Mouse (Mus musculus): Measurements from ENCODE around the gene Dffa.
"Not testable (repeated sequence)": the region's sequence is repeated elsewhere in the genome, so short reads cannot be mapped to it uniquely, and the experiment has no call there.

Gene Dffa

DNA sequence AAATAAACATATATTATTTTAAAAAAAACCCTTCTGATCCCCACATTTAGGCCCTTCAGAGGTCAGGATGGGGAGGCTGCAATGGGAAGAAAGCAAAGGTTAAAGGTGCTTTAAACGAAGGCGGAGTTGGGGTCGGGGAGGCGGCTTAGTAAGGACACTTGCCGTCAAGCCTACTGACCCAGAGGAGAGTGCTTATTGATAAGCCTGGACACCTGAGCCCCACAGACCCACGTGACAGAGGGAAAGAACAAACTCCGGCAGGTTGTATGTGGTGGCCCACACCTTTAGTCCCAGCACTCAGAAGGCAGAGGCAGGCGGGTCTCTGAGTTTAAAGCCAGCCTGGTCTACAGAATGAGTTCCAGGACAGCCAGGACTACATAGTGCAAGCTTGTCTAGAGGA, 23.8 kb upstream of the Dffa start:
- Histone ChIP-seq H3K36me3 (ENCODE audit: insufficient read depth, low read length) (peaks cover 17% of the 10 kb centered on the region), H3K4me3 (replicated peaks; ENCODE audit: low read length) (no peak overlapping the region), H3K9me3 (ENCODE audit: low read length) (no peaks in the 10 kb centered on the region), H3K27me3 (ENCODE audit: insufficient read depth, low read length) (no peaks in the 10 kb centered on the region), H3K4me1 (replicated peaks; ENCODE audit: low read depth, low read length) (peaks cover 78% of the 10 kb centered on the region)
- TF ChIP-seq NANOG (IDR thresholded peaks at IDR 0.05; ENCODE audit: borderline replicate concordance, low read length) (no peak), CTCF (conservative IDR thresholded peaks at IDR 0.05; ENCODE audit: low read length) (no peak), POU5F1 (IDR thresholded peaks at IDR 0.05; ENCODE audit: borderline replicate concordance, low read length) (no peak)

DNA sequence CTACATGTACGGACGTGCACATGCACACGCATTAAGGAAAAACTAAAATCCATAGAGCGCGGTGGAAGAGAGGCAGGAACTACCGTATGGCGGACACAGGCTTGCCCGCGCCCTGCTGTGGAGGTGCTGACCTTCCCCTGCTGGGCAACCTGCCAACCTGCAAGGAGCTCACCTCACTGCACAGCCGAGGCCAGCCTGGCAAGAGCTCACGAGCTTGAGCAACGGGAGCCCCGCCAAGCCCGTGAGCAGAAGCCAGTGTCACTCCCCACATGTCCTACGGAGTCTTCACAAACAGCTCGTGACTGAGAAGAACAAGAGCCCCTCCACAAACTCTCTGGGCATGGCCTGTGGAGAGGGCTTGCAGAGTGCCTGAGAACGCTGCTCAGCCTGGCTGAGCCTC, 22.4 kb upstream of the Dffa start:
- H3K9me3 ChIP-seq (ENCODE audit: low read length) = no peaks in the 10 kb centered on the region
- H3K4me3 ChIP-seq (replicated peaks; ENCODE audit: low read length) = peak overlapping the region; percentile 50
- H3K4me1 ChIP-seq (replicated peaks; ENCODE audit: low read depth, low read length) = peaks cover 73% of the 10 kb centered on the region
- H3K27me3 ChIP-seq (ENCODE audit: insufficient read depth, low read length) = no peaks in the 10 kb centered on the region
- H3K36me3 ChIP-seq (ENCODE audit: insufficient read depth, low read length) = peaks cover 9% of the 10 kb centered on the region; the same call in 1 of the 2 replicates
- TF ChIP-seq NANOG (IDR thresholded peaks at IDR 0.05; ENCODE audit: borderline replicate concordance, low read length) (no peak), CTCF (conservative IDR thresholded peaks at IDR 0.05; ENCODE audit: low read length) (no peak), POU5F1 (IDR thresholded peaks at IDR 0.05; ENCODE audit: borderline replicate concordance, low read length) (no peak)

- Histone ChIP-seq H3K27me3 (ENCODE audit: insufficient read depth, low read length) (no peaks in the 10 kb centered on the region), H3K36me3 (ENCODE audit: insufficient read depth, low read length) (peaks cover 7% of the 10 kb centered on the region; the same call in 1 of the 2 replicates)
These were observed 18.6 kb upstream of the Dffa start for GRCm38 (mm10) chr4:149085381-149085780.

DNA sequence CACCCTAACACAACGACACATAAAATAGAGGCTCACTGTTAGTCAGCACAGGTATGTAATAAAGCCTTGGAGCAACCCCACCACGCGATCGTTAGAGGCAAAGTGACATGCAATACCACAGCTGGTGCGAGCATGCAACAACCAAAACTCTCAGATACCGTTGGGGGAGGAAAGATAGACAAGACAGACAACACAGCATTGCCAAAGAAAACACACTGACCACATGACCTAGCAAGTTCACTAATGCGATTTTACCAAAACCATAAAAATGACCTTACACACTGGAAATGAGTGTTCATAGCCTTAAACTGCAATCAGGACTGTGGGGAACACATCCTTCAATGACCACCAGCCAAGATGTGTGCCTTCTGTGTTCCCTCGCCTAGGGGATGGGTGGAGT, 12.6 kb upstream of the Dffa start:
- H3K36me3 ChIP-seq (ENCODE audit: insufficient read depth, low read length) = peaks cover 16% of the 10 kb centered on the region
- no peak overlapping the region for H3K4me3 ChIP-seq (replicated peaks; ENCODE audit: low read length)
- H3K27me3 ChIP-seq (ENCODE audit: insufficient read depth, low read length) = no peaks in the 10 kb centered on the region
- H3K4me1 ChIP-seq (replicated peaks; ENCODE audit: low read depth, low read length) = peaks cover 16% of the 10 kb centered on the region
- no peaks in the 10 kb centered on the region for H3K9me3 ChIP-seq (ENCODE audit: low read length)
- TF ChIP-seq NANOG (IDR thresholded peaks at IDR 0.05; ENCODE audit: borderline replicate concordance, low read length) (no peak), POU5F1 (IDR thresholded peaks at IDR 0.05; ENCODE audit: borderline replicate concordance, low read length) (no peak), CTCF (conservative IDR thresholded peaks at IDR 0.05; ENCODE audit: low read length) (no peak)

More at GRCm38 (mm10) chr4:149085381-149085780, 18.6 kb upstream of the Dffa start:
- Histone ChIP-seq H3K4me3 (replicated peaks; ENCODE audit: low read length) (no peak overlapping the region), H3K4me1 (replicated peaks; ENCODE audit: low read depth, low read length) (peaks cover 47% of the 10 kb centered on the region), H3K9me3 (ENCODE audit: low read length) (no peaks in the 10 kb centered on the region)
- TF ChIP-seq CTCF (conservative IDR thresholded peaks at IDR 0.05; ENCODE audit: low read length) (no peak), POU5F1 (IDR thresholded peaks at IDR 0.05; ENCODE audit: borderline replicate concordance, low read length) (no peak), NANOG (IDR thresholded peaks at IDR 0.05; ENCODE audit: borderline replicate concordance, low read length) (no peak)

DNA sequence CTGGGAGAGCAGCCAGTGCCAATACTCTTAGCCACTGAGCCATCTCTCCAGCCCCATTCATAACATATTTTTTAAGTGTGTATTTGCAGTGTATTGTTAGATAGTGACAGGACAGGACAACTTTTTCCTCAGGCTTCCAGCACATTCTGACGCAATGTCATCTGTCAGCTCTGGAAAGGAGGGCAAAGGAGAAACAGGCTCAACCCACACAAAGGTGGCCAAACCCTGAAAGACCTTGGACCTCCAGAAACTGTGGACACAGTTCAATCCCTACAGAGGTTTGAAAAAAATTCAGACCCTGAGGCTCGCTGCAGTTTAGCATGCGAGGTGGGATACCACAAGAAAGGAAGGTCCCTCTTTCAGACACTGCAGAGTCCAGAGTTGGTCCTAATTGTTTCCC, 6.0 kb upstream of the Dffa start:
- H3K36me3 ChIP-seq (ENCODE audit: insufficient read depth, low read length) = peaks cover 13% of the 10 kb centered on the region
- H3K4me1 ChIP-seq (replicated peaks; ENCODE audit: low read depth, low read length) = peaks cover 33% of the 10 kb centered on the region
- no peak for TF ChIP-seq NANOG (IDR thresholded peaks at IDR 0.05; ENCODE audit: borderline replicate concordance, low read length)
- TF ChIP-seq CTCF (conservative IDR thresholded peaks at IDR 0.05; ENCODE audit: low read length) = no peak
- no peak for TF ChIP-seq POU5F1 (IDR thresholded peaks at IDR 0.05; ENCODE audit: borderline replicate concordance, low read length)
- peak overlapping the region; percentile 100 for H3K4me3 ChIP-seq (replicated peaks; ENCODE audit: low read length)
- no peaks in the 10 kb centered on the region for H3K9me3 ChIP-seq (ENCODE audit: low read length)
- H3K27me3 ChIP-seq (ENCODE audit: insufficient read depth, low read length) = no peaks in the 10 kb centered on the region

DNA sequence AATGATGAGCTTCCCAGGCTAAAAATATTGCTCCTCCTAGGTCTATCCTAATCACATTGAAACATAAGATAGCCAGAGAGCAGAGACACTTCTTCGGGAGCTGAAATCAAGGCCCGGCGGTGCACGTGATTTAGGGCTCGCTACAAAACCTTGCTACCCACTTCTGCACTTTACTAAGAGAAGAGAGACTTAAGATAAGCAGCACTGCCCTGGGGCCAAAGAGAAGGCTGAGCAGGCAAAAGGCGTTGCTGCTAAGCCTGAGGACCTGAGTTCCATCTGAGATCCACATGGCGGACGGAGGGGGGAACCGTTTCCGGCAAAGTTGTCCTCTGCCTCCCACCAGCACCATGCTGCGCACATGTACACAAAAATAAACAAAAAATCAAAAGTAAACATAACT, 5.4 kb upstream of the Dffa start:
- Histone ChIP-seq H3K9me3 (ENCODE audit: low read length) (no peaks in the 10 kb centered on the region), H3K4me1 (replicated peaks; ENCODE audit: low read depth, low read length) (peaks cover 33% of the 10 kb centered on the region), H3K4me3 (replicated peaks; ENCODE audit: low read length) (peak overlapping the region; percentile 100), H3K36me3 (ENCODE audit: insufficient read depth, low read length) (peaks cover 8% of the 10 kb centered on the region), H3K27me3 (ENCODE audit: insufficient read depth, low read length) (no peaks in the 10 kb centered on the region)
- TF ChIP-seq NANOG (IDR thresholded peaks at IDR 0.05; ENCODE audit: borderline replicate concordance, low read length) (no peak), POU5F1 (IDR thresholded peaks at IDR 0.05; ENCODE audit: borderline replicate concordance, low read length) (no peak), CTCF (conservative IDR thresholded peaks at IDR 0.05; ENCODE audit: low read length) (no peak)

GRCm38 (mm10) chr4:149099369-149100017, 4.5 kb upstream of the Dffa start, which contains the start of gene Pex14:
TSS of gene Pex14 (minus strand) at chr4:149099876.
- H3K4me1 ChIP-seq (replicated peaks; ENCODE audit: low read depth, low read length) = peaks cover 30% of the 10 kb centered on the region
- peak within 1 kb of the TSS; percentile 100 for H3K4me3 ChIP-seq (replicated peaks; ENCODE audit: low read length)
- no peaks in the 10 kb centered on the region for H3K27me3 ChIP-seq (ENCODE audit: insufficient read depth, low read length)
- no peaks in the 10 kb centered on the region for H3K9me3 ChIP-seq (ENCODE audit: low read length)
- no peak for TF ChIP-seq CTCF (conservative IDR thresholded peaks at IDR 0.05; ENCODE audit: low read length)
- TF ChIP-seq POU5F1 (IDR thresholded peaks at IDR 0.05; ENCODE audit: borderline replicate concordance, low read length) = no peak
- TF ChIP-seq NANOG (IDR thresholded peaks at IDR 0.05; ENCODE audit: borderline replicate concordance, low read length) = no peak
- H3K36me3 ChIP-seq (ENCODE audit: insufficient read depth, low read length) = no peaks in the 10 kb centered on the region

GRCm38 (mm10) chr4:149100449-149100848, 3.5 kb upstream of the Dffa start:
- Histone ChIP-seq H3K4me1 (replicated peaks; ENCODE audit: low read depth, low read length) (peaks cover 36% of the 10 kb centered on the region), H3K4me3 (replicated peaks; ENCODE audit: low read length) (peak overlapping the region; percentile 100; the same call in 1 of the 2 replicates)
- H3K27me3 ChIP-seq (ENCODE audit: insufficient read depth, low read length); H3K36me3 ChIP-seq (ENCODE audit: insufficient read depth, low read length); H3K9me3 ChIP-seq (ENCODE audit: low read length): not testable (repeated sequence)

GRCm38 (mm10) chr4:149101456-149101855, 2.5 kb upstream of the Dffa start:
- H3K4me3 ChIP-seq (replicated peaks; ENCODE audit: low read length) = no peak overlapping the region

GRCm38 (mm10) chr4:149119978-149120562, 16.1 kb downstream of the Dffa start:
- not testable (repeated sequence) for H3K27me3 ChIP-seq (ENCODE audit: insufficient read depth, low read length); H3K4me3 ChIP-seq (replicated peaks; ENCODE audit: low read length); H3K9me3 ChIP-seq (ENCODE audit: low read length)
- peaks cover 85% of the 10 kb centered on the region for H3K4me1 ChIP-seq (replicated peaks; ENCODE audit: low read depth, low read length)
- H3K36me3 ChIP-seq (ENCODE audit: insufficient read depth, low read length) = peaks cover 12% of the 10 kb centered on the region

More at GRCm38 (mm10) chr4:149101456-149101855, 2.5 kb upstream of the Dffa start:
- no peaks in the 10 kb centered on the region for H3K27me3 ChIP-seq (ENCODE audit: insufficient read depth, low read length)
- peaks cover 5% of the 10 kb centered on the region for H3K36me3 ChIP-seq (ENCODE audit: insufficient read depth, low read length)
- H3K4me1 ChIP-seq (replicated peaks; ENCODE audit: low read depth, low read length) = peaks cover 33% of the 10 kb centered on the region
- H3K9me3 ChIP-seq (ENCODE audit: low read length) = no peaks in the 10 kb centered on the region
- TF ChIP-seq CTCF (conservative IDR thresholded peaks at IDR 0.05; ENCODE audit: low read length) (no peak), NANOG (IDR thresholded peaks at IDR 0.05; ENCODE audit: borderline replicate concordance, low read length) (no peak), POU5F1 (IDR thresholded peaks at IDR 0.05; ENCODE audit: borderline replicate concordance, low read length) (no peak)
